Mouse (Mus musculus) spleen, postnatal 14 days (tissue): ENCODE data around the gene Pdzd7.

Source experiments
- DNase-seq, 2 experiments: peaks; one replicate each; pipeline ENCODE4 v3.0.0; 2021 to 2022; ENCODE audit warnings: low spot score in 2 of 2

The Pdzd7 gene

DNA sequence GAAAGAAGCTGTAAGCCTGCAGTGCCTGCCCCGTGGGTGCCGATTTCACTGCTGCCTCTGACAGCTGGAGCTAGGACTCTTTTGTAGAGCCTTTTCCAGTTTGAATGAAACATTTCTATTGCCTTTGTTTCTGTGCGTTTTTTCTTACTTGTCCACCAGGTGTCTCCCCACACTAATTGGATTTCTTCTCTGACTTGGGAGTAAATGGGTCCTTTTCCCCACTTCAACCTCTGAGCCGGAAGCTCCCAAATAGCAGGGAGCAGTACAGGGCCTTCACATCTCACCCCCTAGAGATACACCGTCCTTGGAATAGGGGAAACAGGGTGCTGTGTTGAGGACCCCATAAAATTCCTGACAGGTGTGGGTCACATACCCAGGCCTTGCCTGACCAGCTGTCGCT, 32.9 kb downstream of the Pdzd7 start:
- DNase-seq: no peak

DNA sequence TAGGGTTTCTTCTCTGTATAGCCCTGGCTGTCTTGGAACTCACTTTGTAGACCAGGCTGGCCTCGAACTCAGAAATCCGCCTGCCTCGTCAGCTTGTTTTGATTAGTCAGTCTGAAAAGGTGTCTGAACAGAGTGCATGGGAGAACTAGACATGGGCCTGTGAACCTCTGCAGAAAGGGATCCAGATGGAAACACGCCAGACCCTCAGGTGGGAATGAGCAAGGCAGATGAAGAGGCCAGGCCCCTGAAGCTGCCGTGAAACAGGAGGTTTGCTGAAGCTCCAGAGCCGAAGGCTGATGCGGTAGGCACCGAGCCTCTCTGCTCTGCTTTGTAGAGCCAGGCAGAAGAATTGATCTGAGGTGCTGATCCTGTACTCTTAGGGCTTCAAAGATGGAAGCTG, 33.3 kb downstream of the Pdzd7 start:
- DNase-seq: no peak

GRCm38 (mm10) chr19:45010646-45011045, 34.9 kb downstream of the Pdzd7 start:
- DNase-seq: no peak

GRCm38 (mm10) chr19:45007425-45008191, 37.9 kb downstream of the Pdzd7 start:
- no peak for DNase-seq

DNA sequence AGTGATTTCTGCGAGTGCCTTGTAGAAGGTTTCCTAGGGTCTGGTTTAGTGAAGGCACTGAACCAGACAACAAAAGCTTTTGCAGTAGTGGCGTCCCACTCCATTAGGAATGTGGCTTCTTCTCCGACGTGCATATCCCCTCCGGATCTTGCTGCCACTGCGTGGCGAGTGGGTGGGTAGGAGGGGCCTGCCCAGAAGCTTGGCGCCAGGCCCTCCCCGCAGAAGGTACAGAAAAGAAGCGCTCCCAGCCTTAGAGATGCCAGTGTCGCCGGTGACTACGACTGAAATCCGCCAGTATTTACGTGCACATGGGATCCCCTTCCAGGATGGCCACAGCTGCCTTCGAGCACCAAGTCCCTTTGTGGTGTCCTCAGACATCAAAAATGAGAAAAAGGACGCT, 38.5 kb downstream of the Pdzd7 start:
- no peak for DNase-seq

- DNase-seq: peak; percentile 92 to 96
Observed at GRCm38 (mm10) chr19:45005957-45006712, 39.4 kb downstream of the Pdzd7 start, which contains the start of gene Mrpl43. TSS of gene Mrpl43 (minus strand) at chr19:45006442.

- peak; percentile 66 to 75 for DNase-seq
Observed at GRCm38 (mm10) chr19:45005444-45005843, 40.1 kb downstream of the Pdzd7 start, which contains the start of gene Twnk. TSS of gene Twnk (plus strand) at chr19:45005663.

- DNase-seq: no peak
Observed at GRCm38 (mm10) chr19:45003740-45004516, 41.6 kb downstream of the Pdzd7 start.

DNA sequence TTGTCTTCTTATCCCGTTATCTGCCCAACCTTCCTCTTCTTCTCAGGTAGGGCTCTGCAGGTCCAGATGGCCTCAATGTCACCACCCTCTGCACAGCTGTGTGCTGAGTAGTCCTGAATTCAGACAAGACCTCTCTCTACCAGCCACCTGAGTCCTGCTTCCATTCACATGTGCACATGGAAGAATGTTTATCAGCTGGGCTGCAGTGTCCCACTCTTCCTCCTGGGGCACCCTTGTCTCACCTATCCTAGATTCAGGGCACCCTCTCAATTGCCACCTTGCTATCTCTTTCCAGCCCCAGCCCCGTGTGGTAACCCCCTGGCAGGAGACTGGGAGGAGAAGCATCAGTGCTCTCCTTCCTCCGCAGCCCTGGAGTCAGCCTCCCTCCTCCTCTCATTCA, 43.2 kb downstream of the Pdzd7 start:
- no peak for DNase-seq

DNA sequence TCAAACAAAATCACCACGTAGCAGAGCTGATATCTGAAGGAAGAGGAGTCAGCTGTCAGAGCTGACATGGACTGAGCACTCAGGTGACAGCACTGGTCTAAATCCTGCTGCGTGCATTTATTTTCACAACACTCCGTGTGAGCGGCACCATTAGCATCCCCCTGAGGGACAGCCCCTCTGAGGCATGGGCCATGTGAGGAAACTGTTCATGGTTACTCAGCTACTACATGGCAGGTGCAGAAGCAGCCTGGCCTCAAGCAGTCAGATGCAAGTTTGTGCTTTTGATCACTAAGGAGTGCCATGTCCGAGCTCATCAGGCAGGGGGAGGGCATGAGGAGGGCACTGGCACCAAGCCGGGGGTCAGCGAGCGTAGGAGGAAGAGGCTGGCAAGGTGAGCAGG, 45.9 kb downstream of the Pdzd7 start:
- no peak for DNase-seq

DNA sequence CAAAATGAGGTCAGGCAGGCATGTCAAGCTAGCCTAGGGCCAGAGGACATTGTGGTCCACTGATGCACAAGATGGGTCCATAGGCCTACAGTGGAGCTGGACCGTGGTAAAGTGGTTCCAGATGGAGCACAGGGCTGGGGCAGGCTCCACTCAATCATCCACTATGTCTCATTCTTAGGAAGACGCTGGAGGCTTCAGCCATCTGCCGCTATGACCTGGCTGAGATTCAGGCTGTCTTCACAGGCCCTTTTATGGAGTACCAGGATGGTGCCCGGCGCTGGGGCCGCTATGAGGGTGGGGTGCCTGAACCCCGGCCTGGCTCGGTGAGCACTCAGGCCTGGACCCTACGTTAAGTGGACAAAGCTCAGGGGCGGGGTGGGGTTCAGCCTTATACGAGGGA, 47.7 kb downstream of the Pdzd7 start:
- no peak for DNase-seq

- no peak for DNase-seq
Observed at GRCm38 (mm10) chr19:44992712-44993111, 52.8 kb downstream of the Pdzd7 start.

GRCm38 (mm10) chr19:44992246-44992645, 53.3 kb downstream of the Pdzd7 start:
- no peak for DNase-seq

DNA sequence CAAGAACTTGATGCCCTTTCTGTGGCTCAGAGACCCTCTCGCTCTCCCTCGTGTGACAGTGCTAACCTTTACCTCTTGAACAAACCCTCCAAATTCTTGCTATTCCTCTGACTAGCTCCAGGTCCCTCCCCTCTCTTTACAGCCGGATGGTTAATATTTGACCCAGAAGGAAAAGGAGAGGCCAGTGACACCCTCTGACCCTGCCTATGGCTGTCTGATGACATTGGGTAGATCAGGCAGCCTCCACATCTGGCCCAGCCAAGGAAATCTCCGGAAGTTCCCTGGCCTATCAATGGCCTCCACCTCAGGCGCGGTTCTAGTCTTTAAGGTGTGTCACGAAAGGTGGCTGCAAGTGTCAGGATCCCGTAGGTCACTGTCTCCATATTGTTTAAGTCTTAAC, 54.5 kb downstream of the Pdzd7 start:
- no peak for DNase-seq

- DNase-seq: no peak
Observed at GRCm38 (mm10) chr19:44989567-44990495, 55.7 kb downstream of the Pdzd7 start.

DNA sequence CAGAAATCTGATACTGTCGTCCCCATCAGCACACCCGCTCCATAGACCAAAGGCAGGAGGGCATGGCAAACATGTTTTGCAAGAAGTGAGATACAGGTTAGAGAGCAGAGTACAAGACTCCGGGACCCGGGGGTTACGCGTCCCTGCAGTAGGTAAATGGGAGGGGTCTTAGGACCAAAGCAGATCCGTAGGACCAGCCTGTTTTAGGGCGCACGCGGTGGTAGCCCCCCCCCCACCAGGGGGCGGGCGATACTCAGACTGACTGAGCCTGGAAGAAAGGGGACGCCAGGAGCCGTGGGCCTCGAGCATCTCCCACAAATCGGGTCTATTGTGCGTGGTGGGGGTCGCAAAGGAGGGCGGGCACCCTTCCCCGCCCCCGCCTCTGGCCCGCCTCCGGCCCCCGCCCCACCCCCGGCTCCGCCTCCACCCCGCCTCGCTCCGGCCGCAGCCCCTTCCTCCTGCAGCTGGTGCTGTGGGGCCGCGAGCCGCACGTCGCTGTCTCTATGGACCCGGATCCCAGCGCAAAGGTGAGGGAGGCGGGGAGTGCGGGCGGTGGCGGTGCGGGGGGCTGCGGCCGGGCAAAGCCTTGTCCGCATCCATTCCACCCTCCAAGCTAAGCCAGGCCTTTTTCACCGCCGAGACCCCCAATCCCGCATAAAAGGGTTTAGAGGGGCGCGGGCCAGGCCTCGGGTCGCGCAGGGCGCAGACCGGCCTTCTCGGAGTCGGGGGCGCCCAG, 56.5 kb downstream of the Pdzd7 start, which contains the start of gene Sema4g:
Sema4g (plus strand) TSS at position 271 of the 736 bp plus-strand sequence.
- DNase-seq: no peak

GRCm38 (mm10) chr19:44988321-44988720, 57.2 kb downstream of the Pdzd7 start:
- no peak for DNase-seq

- DNase-seq: no peak
Observed at GRCm38 (mm10) chr19:44987851-44988250, 57.7 kb downstream of the Pdzd7 start.

DNA sequence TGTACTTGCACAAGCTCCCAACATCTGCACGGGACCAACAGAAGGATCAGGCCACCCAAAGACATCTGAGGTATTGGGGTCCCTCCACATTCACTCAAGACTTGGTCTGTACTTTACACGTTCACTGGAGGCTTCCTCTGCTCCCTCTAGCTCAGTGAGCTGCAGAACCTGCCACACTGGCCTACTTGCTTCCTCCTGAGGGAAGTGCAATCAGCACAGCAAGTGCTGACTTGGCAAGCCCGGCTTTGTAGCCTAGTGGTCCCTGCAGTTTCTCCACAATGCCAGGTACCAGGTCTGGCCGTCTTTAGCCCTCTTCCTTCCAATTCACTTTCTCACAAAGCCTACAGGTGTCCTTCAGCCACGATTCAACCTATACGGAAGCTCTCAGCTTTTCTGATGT, 58.5 kb downstream of the Pdzd7 start:
- no peak for DNase-seq
